Mouse (Mus musculus): ENCODE data around the gene Ice2. TPM values are rescaled to one million over a fixed set of nuclear protein-coding genes. Genes with fewer than 3 reads are reported as not detected.

The Ice2 gene
- total RNA-seq (2021): 10 to 100 TPM; 11.7 to 14.2 TPM

DNA sequence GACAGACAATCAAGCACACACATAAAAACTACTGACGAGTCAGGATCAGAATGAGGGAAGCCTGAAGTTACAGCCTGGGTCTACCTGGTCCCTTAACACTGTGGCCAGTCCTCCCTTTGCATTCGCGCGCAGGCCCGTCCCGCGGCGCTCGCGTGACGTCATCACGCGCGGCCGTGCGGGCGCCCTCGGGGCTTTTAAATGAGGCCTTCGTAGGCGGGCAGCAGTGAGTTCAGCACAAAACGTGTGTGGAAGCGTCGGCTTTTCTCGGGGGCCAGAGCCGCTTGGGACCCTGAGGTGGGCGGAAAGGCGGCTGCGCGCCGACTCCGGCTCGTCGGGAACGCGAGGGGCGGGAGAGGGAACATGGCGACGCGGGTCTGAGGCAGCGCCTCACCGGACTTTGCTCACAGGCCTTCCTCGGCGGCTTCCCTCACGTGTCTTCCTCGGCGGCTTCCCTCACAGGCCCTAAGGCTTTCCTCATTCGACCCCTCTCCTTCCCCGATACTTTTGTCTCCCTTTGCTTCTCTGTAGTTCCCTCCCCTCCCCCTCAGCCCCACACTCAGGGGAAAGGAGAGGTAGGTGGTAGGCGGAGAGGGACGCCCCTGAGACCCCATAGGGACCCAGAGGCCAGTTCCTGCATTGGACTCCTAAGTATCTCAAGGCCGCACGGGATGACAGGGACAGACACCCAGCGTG lies at the start of gene Ice2:
Gene Ice2, plus strand, starts transcription at position 147 of the 693 bp plus-strand sequence.
- peak; percentile 76 for DNase-seq
- intact Hi-C loops (cut with DNase I): no loop called here

- no peak for DNase-seq
- intact Hi-C loops (cut with DNase I): no loop called here
These were observed 48.2 kb upstream of the Ice2 start for GRCm38 (mm10) chr9:69349537-69349936.

DNA sequence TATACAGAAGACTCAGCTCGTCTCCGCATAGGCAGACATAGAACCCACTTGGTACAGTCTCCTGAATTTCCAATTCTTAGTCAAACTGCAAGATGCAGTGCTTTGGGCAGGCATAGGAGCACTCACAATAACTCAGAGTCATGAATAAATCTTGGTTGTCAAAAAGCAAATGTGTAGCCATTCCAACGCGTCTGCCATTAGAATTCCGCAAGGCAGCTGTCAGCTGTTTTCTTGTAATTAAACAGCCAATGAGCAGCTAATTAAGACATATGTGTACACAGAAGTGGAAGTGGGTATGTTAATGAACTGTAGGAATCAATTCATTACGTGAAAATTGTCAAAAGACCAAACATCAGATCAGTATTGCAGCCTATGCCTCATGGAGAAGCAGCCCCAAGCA lies 43.5 kb upstream of the Ice2 start:
- intact Hi-C loops (cut with DNase I): no loop called here
- no peak for DNase-seq

DNA sequence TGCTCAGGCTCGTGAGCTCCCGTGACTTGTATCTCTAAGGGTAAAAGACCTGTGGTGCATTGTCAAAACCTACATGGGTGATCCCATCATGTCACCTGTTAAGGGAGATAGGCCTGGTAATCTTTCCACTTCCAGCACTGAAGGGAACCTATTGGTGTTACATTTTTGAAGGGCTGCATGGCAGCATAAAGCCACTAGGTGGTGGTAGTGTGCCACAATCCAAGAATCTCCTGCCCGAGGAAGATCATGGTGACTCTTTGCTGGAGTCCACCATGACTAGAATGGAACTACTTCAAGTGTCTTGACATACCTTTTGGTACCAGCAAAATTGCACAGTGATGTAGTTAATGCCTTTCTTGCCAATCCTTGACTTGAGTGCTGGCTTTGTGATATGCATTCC lies 39.9 kb upstream of the Ice2 start:
- intact Hi-C loops (cut with DNase I): loop anchor here (5.0 kb wide), 1 partner anchor 124 kb away; no protein-coding TSS in a partner anchor
- DNase-seq: peak; percentile 51

DNA sequence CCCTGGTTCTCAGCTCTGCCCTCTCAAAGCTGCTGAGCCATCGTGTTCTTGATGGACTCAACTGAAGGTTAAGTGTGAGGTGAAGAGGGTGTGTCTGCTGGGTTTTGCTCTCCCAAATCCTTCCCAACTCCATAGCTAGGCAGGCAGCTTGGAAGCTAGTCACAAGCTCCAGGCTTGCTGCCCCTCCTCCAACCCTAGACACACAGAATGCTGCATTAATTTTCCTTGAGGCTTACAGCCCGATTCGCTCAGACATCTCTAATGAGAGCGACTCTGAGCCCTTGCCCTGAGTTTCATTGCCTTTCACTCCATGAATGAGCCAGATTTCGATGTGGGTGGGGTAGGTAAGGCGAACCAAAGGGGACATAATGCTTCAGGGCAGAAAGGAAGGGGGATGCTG lies 38.9 kb upstream of the Ice2 start:
- no peak for DNase-seq
- intact Hi-C loops (cut with DNase I): loop anchor here (5.0 kb wide), 1 partner anchor 124 kb away; no protein-coding TSS in a partner anchor

GRCm38 (mm10) chr9:69361951-69362445 lies 35.7 kb upstream of the Ice2 start:
- no peak for DNase-seq
- intact Hi-C loops (cut with DNase I): no loop called here

DNA sequence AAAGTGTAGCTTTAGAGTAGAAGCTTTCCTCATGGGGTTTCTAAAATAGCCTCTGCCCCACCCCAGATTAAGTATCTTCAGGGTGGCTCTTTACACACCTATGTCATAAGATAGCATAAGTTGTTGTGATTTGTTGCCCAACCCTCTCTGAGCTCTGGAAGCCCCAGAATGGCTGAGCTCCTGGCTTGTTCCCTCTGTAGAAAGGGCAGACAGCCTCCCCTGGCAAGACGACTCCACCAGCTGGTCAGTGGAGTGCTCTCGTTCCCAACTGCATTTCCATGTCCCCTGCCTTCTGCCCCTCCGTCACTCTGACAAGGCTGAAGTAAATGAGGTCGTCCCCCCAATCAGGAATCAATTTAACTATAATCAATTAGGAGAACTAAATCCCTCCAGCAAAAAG lies 34.9 kb upstream of the Ice2 start:
- no peak for DNase-seq
- intact Hi-C loops (cut with DNase I): no loop called here

DNA sequence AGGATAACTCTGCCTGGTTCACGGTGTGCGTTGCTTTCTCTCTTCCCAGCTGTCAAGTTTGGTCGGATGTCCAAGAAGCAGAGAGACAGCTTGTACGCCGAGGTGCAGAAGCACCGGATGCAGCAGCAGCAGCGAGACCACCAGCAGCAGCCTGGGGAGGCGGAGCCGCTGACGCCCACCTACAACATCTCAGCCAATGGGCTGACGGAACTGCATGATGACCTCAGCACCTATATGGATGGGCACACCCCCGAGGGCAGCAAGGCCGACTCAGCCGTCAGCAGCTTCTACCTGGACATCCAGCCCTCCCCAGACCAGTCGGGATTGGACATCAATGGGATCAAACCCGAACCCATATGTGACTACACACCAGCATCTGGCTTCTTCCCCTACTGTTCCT lies 33.6 kb upstream of the Ice2 start:
- peak; percentile 15 for DNase-seq
- intact Hi-C loops (cut with DNase I): no loop called here

GRCm38 (mm10) chr9:69367055-69367454 lies 30.7 kb upstream of the Ice2 start:
- no peak for DNase-seq
- intact Hi-C loops (cut with DNase I): no loop called here

GRCm38 (mm10) chr9:69368071-69368470 lies 29.6 kb upstream of the Ice2 start:
- DNase-seq: peak; percentile 58

DNA sequence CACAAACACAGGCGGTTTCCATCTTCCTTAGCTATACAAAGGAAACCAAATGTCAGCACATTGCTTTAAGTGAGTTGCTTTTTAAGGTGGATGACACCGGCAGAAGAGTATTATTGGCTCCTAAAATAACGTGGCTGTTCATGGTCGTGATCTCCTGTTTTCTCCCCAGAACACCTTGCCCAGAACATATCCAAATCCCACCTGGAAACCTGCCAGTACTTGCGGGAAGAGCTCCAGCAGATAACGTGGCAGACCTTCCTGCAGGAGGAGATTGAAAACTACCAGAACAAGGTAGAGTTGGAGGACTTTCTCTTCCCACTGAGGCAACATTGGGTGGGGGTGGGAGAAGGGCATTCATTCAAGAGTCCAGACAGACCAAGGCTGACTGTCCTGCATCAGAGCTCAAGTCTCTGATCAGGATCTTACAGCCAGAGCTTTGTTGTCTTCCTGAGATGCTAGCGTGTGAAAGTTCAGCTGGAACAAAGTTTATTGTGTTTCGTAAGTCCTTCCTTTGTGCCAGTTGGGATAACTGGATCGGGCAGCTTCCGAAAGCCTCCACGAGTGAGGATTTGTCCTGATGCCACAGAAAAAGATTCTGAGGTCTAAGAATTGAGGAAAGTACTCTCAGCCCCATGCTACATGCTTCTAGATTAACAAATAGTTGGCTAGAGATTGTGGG lies 26.5 kb upstream of the Ice2 start:
- DNase-seq: no peak
- intact Hi-C loops (cut with DNase I): no loop called here

More at GRCm38 (mm10) chr9:69368071-69368470, 29.6 kb upstream of the Ice2 start:
- intact Hi-C loops (cut with DNase I): no loop called here

DNA sequence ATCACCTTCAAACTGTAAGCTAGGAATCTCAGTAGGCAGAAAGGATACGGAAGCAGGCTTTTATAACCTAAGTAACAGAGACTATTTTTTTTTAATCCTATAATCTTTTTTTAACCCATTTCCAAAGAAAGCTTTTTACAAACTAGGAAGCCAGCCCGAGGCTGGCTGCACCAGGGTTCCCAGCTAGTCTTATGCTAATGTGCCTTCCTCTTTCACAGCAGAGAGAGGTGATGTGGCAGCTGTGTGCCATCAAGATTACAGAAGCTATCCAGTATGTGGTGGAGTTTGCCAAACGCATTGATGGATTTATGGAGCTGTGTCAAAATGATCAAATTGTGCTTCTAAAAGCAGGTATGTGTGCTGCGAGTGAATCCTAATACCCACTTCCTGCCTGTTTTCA lies 24.8 kb upstream of the Ice2 start:
- DNase-seq: no peak

GRCm38 (mm10) chr9:69376982-69377653 lies 20.6 kb upstream of the Ice2 start:
- intact Hi-C loops (cut with DNase I): no loop called here
- DNase-seq: no peak

More for the DNA sequence above, 24.8 kb upstream of the Ice2 start:
- intact Hi-C loops (cut with DNase I): no loop called here

GRCm38 (mm10) chr9:69377654-69378045 lies 20.1 kb upstream of the Ice2 start:
- DNase-seq: no peak
- intact Hi-C loops (cut with DNase I): no loop called here

GRCm38 (mm10) chr9:69380546-69380945 lies 17.2 kb upstream of the Ice2 start:
- intact Hi-C loops (cut with DNase I): no loop called here
- DNase-seq: no peak

DNA sequence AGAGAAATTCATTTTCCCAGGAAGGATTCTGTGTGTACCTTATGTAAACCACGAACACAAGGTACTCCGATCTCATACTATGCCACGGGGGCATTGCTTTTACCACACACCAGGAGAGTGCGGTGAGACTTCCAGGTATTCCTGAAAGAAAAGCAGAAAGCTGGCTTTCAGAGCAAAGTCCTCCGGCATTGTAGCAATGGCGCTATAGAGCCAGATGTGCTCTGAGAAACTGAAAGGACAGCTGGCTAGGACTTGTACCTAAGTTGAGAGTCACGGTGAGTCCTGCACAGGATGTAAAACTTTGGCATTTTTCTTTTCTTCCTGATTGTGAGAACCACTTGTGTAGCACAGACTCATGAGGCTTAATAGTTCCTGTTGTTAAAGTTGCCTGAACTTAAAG lies 16.0 kb upstream of the Ice2 start:
- intact Hi-C loops (cut with DNase I): no loop called here
- DNase-seq: no peak

GRCm38 (mm10) chr9:69384475-69384874 lies 13.2 kb upstream of the Ice2 start:
- intact Hi-C loops (cut with DNase I): no loop called here

GRCm38 (mm10) chr9:69384905-69385304 lies 12.8 kb upstream of the Ice2 start:
- intact Hi-C loops (cut with DNase I): no loop called here
- DNase-seq: no peak

More at GRCm38 (mm10) chr9:69384475-69384874, 13.2 kb upstream of the Ice2 start:
- DNase-seq: no peak

DNA sequence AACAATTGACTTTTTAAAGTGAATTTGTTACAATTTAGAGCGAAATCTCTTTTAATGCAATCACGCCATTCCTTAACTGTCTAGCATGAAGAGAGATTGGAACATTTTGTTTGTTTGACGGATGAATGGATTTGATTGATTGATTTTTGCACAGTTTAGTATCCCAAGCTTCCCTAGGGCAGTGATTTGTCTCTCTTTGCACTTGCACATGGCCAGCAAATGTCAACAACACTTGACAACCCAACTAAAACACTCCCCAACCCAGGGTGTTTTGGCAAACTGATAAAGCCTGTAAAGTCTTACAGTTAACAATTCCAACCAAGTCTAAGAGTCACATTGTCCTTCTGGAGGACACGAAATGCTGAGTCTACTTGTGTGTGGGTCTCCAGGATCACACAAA lies 10.4 kb upstream of the Ice2 start:
- intact Hi-C loops (cut with DNase I): no loop called here

DNA sequence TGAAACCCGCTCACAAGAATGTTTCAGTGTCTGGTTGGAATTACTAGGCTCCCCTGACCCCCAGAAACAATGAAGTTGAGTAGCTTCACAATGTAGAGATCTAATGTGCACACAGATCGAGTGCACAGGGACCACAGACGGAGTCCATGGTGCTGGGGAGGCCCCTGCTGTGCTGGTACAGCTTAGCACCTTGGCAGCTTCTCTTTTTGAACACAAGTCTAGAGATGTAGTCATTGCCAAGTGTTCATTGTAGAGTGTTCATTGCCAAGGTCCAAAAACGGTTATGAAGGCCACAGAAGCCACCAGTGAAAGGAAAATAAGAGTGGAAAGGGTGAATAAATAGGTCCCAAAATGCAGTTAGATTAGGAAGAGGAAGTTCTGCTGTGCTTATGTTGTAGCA lies 7.1 kb upstream of the Ice2 start:
- no peak for DNase-seq
- intact Hi-C loops (cut with DNase I): no loop called here

More for the DNA sequence above, 10.4 kb upstream of the Ice2 start:
- no peak for DNase-seq

GRCm38 (mm10) chr9:69394234-69394633 lies 3.5 kb upstream of the Ice2 start:
- no peak for DNase-seq
- intact Hi-C loops (cut with DNase I): no loop called here

- intact Hi-C loops (cut with DNase I): no loop called here
- no peak for DNase-seq
These were observed 310 bp upstream of the Ice2 start for GRCm38 (mm10) chr9:69397432-69397759.

Data from left cerebral cortex, postnatal 4 days (tissue).